Mouse (Mus musculus) adrenal gland, adult 2 months (tissue): ENCODE data around the gene Pgm1. TPM values are rescaled to one million over a fixed set of nuclear protein-coding genes. Genes with fewer than 3 reads are reported as not detected.
A peak's percentile ranks its signal among the peaks of the same experiment; 100 is the strongest.

Experiments
- DNase-seq: peaks from one replicate; pipeline ENCODE4 v3.0.0; 2021
- long read RNA-seq: library from polyadenylated mRNA; stranded (forward); transcript quantifications from one replicate; pipeline ENCODE4 v2.0.0, GENCODE M21; 2021
- polyA plus RNA-seq: library from polyadenylated mRNA; depleted of rRNA; stranded (reverse); fragments of >200 nt; gene quantifications from 2 replicates; pipeline ENCODE4 v1.2.3, GENCODE M21; 2012; rRNA removed
- total RNA-seq, 2 experiments: library from RNA; stranded (reverse); gene quantifications; 2 replicates each; pipeline ENCODE4 v1.2.3; 2021

The Pgm1 gene
- total RNA-seq, result 100 to 1,000 TPM in 1 of 2 experiments, 10 to 100 TPM in 1; 94.2 to 103 TPM
- polyA plus RNA-seq, result 52.7 and 56.6 TPM in 2 replicates
- long read RNA-seq, transcript Pgm1-201 (11 exons, 2,371 nt), result major isoform, 95 of 123 reads
- long read RNA-seq, partial matches to known transcripts, result 17 of 123 reads
- long read RNA-seq, other reads (novel, unspliced or antisense), result 11 of 123 reads

DNA sequence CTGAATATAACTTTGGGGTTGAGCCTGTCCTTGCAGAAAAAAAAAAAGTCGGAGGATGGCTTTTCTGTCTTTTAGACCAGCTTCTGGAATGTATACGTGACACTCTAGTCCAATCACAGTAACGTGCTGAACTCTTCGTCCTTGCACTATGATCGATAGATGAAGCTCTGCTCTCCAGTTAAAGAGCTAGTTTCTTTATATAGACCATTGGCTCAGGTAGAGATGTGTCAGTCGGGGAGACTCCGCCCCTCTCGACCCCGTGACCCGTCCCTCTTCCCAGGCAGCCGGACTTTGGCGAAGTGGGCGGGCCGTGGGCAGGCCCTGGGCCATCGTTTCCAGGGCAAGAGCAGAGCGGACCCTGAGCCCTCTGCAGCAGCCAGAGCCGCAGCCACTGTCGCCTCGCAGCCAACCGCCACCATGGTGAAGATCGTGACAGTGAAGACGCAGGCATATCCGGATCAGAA, at the start of gene Pgm1:
TSS of gene Pgm1 (plus strand) at position 266 of the 464 bp plus-strand sequence.
- DNase-seq, result peak; percentile 95

DNA sequence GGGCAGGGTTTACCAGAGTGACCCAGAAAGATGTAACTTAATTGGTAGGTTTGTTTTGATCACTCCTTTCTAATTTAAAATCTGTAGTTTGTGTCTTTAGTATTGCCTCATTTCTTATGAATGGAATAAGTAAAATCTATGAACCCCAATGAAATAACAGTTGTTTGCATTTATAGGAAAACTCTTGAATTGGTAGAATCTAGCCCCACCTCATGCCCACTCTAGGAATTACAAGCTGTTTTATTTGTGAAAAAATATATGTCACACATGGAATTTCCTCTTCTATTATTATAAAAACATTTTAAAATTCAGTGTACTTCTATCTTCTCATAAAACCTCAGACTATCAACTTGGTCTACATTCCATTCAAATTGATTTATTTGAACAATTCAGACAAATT, 47.3 kb upstream of the Pgm1 start:
- no peak for DNase-seq

DNA sequence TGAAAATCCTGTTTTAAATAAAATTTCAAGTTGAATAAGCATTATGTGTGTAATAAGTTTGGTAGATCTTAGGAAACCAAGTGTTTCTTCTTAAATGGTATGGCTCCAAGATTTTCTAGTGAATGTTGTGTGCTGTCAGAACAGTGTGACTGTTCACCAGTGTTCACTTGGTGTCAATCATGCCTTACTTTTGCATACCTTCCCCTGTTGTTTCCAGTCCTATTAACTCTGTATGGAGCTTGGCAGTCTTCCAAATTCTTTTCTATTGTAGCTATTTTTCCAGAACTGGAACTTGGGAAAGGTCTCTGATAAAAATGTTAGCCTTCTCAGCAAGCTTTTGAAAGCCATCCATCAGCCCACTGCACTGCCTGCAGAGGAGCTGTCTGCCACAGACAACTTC, 46.8 kb upstream of the Pgm1 start:
- DNase-seq, result no peak

DNA sequence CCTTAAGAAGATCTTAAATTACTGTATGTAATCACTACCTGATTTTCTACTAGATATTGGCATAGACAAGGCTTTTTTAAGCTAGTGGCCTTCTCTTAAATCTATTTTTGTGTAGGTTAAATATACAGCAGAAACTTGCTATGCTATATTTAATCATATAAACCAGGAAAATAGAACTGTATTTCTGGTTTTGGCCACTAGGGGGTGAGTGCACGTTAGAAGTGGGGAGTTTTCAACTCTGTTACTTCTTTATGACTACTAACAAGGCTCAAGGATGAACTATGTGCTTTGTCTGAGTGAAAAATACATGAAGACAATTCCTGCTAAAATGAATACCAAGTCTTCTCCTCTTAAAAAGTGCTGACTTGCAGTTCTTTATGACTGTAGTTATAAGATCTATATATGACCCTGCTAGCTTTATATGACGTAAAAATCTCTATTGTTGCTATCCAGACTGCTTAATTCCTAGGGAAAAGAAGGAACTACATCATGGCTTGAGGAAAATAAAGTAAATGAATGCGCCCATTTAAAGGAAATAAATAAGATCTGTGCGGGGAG, 15.2 kb upstream of the Pgm1 start:
- DNase-seq, result no peak

DNA sequence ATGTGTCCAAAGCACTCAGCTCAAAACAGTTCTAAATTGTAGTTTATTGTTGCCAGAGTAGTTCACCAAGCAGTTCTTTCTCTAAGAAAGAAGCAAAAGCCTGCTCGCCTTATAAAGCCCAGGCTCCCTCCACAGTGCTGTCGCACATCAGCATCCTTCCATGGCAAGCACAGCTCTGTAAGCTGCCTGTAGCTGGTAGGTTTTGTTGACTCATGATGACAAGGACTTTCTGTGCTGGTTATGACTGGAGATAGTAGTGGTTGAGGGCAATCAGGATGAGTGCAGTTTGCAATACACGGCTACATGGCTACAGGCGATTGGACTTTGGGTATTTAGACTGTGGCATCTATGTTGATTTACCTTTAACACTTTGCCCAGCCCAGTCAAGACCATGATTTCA, 2.8 kb upstream of the Pgm1 start:
- DNase-seq, result no peak

DNA sequence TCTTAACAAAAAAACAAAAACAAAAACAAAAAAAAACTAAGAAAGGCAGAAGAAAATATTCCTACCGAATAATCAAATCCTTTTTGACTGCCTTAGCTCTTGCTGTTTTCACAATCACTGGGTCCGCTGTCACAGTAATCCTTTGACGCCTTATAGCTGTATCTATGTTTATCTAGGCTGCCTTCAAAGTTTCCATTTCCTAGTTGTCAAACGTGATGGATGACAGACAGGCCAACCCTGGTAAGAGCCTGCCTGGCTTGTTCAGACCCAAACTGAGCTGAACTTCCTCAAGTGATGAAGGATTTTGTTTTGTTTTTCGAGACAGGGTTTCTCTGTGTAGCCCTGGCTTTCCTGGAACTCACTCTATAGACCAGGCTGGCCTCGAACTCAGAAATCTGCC, 693 bp upstream of the Pgm1 start:
- DNase-seq, result no peak

DNA sequence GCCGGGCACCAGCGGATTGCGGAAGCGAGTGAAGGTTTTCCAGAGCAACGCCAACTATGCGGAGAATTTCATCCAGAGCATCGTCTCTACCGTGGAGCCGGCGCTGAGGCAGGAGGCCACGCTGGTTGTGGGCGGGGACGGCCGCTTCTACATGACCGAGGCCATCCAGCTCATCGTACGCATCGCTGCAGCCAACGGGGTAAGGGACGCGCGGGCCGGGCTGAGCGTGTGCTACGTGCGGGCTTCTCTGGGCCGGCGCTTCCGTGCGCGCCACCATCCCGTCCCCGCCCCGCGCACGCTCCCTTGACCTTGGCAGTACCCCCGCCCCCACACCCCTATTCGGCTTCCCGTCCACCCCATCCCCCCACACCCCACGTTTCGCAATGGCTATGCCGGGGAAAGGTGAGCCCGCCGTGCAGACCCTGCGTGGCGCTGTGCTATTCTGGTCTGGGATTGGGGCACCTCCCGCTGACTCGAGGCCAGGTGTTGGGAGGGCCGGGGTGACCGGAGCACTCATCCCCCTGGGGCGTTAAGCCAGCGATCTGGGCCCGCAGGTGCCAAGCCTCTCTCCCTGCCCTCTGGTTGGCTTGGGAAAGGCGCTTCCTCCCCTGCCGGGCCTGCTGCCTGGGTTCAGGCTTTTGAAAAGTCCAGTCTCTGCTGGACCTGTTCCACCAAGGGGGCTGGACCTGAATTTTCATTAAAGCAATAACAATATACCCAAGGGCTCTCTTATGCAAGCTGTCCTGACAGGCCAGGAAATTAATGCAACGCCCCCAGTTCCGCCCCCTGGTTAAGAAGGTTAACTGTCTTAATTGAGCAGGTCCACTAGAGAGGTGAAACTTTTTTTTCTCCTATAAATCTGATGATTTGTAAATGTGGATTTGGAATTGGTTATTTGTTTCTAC, 651 bp downstream of the Pgm1 start, which contains the start of gene Itgb3bp:
TSS of gene Itgb3bp (minus strand) at position 201 of the 905 bp plus-strand sequence.
- peak; percentile 91 for DNase-seq

DNA sequence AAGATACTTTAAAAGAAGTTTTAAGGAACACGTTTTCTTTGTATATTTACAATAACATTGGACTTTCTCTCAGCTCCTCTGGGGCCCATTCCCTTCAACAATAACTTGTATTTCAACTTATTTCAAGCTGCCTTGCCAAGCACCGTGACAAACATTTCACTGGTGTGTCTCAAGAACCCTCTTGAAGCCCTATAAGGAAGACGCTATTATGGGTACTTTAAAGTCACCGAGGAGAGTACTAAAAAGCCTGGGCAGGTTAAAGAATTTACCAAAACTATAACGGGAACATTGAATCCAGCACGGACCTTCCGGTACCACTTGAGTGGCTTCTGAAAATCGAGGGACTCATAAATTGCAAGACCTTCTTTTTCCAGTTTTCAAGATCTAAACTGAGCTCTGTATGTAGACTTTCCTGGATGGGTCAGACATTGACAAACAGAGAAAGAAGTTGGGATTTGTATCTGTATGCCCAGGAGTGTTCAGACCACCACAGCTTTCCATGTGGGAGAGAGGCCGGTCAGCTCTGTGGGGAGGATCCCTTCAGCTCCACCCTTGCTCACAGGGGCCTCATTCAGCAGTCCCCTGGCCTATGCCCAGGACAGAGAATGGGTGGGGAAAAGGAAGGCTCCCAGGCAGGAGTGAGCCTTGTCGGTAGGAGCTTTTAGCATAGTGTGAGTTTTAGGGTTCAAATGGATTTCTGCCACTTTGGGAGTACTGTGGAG, 1.5 kb downstream of the Pgm1 start:
- no peak for DNase-seq

DNA sequence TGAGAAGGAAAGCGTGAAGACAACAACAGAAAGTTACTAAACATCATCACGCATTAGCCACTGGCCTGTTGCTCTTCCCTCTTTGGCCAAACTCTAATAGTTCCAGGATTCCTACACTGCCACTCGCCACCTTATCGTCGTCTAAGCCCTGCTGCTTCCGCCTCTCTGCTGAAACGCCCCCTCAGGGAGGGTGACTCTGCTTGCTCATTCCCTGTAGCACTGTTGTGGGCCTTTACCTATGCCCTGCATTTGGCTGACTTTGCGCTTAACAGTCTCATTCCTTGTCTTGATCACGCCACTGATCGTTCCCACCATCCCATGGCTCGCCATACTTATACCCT, 2.0 kb downstream of the Pgm1 start:
- no peak for DNase-seq

DNA sequence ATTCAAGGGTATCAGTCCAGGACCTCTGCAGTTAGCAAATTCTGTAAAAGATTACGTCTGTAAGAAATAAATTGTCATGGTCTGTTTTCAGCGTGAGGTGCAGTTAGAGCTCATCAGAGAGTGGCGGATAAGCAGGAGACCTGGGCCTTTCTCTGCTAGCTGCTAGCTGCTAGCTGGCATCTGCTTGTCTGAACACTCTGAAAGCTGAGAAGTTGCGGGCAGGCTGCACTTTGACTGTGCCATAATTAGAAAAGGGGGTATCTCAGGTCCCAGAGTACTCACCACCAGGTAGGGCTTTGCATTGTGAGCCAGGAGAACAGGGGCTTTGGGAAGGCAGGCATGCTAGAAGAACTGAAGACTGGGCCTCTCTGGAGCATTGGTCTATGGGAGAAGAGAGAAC, 2.6 kb downstream of the Pgm1 start:
- DNase-seq, result no peak

DNA sequence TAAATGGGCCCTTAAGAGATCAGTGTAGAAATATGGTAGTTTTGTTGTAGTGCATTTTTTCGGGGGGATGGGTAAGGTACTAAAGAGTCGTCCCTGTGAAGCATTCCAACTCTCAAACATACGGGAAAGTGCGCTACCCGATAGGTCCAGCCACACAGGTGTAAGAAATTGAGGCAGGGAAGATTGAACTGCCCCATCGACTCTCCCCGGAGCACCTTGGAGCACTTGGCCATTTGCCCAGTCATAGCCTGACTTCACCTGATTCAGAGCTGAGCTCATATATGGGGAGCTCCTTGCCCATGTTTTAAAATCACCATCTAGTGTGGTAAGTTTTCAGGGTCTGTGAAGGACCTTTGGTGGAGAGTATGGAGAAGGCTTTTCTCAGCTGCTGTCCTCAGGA, 5.6 kb downstream of the Pgm1 start:
- DNase-seq, result no peak

DNA sequence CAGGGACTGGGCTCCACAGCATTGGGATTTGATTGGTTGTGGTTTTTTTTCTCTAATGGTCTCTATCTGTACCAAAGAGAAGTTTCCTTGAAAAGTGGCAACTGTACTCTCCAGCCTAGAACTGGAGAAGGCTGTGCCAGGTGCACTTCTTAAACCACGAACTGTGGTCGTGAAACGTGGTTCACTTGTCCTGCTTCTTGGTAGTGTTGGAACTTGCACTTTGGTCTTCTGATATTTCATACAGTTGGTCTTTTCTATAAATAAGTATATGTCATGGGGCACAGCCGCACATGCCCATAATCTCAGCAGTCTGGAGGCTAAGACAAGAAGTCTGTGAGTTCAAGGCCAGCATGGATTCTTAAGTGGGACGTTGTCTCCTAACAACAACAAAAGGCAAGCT, 7.1 kb downstream of the Pgm1 start:
- DNase-seq, result no peak

DNA sequence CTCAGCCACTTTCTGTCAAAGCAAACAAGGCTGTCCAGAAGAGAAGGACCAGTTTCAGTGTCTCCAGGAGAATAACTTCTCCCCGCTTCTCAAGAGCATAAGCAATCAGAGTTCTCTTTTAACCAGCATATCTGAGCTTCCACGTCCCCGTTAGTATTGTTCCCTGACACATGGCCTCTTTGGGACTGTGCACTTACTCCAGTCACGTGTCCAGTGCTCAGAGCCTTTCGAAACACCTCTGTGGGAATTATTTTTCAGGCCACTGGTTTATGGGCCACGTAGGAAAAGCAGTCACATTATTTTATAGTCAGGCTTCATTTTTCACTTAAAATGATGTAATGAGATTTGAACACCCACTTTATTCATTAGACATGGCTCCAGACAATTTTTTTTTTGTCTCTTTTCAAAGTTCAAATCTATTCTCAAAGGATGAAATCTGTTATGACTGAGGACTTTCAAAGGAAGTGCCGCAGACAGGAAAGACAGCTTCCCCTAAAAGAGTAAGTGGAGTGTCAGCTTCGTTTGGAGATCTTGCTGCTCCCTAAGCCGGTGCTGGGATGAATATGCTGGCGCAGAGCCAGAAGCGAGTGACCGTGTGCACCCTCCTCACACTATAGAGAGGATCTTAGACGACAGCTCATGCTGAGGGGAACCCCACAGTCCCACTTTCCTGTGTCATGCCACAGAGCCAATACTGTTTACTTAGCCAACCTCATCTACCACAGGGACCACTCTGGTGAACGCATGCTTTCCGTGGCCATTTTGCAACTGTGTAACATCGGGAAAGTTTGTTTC, 10.7 kb downstream of the Pgm1 start:
- DNase-seq, result no peak

DNA sequence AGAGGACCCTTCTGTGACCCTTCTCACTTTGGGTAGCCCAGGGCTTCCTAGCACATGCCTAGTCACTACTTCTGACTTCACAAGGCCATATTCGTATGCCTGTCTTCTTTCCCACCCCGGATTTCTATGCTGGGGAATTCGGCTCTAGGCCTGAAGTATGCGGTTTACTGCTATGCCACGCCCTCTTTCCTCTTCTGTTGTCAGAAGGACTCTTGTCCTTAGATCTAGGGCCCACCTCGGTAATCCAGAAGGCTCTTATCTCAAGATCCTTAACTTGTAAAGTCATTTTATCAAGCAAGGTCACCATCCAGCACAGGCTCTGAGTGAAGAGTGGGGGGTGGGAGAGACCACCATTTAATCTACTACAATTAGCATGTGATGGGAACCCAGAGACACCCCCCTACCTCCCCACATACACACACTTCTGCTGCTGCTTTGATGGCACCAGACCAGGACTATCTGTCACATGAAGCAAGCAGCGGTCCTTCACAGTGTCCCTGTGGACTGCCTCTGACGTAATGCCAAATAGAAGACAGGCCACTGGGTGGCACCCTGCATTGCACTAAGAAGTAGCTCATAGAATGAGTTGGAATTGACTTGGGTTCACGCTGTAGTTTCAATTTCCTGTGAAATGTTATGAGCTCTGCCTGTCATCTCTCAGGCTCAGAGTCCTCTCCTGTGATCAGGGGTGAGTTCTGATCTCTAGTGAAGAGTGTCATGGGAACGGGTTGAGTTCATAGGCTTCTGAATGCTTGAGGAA, 12.6 kb downstream of the Pgm1 start:
- peak; percentile 83 for DNase-seq

DNA sequence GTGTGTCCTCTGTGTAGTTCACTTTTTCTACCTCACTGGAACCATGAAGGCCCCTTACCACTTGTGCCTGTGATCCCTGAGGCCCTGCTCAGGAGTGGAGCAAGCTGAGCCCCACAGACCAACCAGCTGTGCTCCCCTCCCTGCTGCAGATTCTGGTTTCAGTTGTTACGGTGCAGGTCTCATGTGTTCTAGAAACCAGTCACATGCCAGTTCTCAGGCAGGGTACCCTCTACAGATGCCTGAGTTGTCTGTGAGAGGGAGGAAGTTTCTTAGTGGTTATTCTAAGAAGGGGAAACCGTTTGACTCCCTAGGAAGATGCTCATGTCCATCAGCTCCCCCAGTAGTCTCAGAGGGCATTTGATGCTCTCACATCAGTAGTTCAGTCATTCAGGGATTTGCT, 15.4 kb downstream of the Pgm1 start:
- DNase-seq, result no peak

DNA sequence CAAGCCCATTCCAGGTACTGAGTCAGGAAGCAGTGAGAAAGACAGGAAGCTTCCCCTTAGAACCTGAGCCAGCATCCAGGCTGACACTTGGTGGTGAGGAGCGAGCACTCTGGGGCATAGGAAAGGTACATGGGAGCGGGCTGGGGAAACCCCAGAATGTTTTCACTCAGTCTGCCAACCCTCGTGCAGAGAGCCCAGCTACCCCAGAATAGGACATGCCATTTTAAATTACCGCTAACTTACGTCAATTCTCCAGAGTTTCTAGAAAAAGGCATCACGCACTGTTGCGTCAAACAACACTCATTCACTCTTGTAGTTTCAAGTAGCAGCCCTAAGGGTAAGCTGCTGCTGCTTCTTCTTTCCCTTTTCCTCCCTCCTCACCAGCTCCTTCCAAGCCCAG, 15.8 kb downstream of the Pgm1 start:
- no peak for DNase-seq

DNA sequence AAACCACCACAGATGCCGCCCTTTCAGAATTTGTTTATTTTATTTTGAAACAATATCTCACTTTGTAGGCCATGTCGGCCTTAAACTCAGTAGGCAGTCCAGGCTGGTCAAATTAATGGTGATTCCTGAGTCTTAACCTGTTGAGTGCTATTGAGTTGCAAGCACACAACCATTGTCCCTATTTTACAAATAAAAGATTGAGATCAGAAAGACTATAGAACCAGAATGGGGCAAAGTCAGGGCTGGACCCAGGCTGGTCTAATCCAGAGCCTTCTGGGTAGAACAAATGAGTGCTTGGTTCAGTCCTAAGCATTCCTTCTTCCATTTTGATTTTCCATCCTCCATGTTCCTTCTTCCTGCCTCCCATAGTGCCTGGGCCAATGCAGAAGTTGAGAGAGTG, 17.3 kb downstream of the Pgm1 start:
- DNase-seq, result no peak

DNA sequence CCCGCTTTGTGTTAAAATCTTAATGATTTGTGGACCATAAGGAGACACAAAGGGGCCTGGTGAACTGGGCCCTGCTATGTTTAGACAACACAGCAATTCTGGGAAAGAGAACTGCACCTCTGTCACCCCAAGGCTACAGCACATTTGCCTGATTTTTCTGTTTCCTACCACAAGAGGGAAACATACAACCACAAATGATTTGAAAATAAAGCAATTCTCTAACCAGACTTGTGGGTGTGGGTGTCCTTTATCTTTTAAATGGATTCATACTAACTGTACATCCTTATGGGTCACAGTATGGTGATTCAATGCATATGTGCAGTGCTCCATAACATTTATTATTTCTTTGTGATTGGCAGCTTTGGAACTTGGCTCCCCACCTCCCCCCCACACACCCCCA, 18.0 kb downstream of the Pgm1 start:
- DNase-seq, result no peak

DNA sequence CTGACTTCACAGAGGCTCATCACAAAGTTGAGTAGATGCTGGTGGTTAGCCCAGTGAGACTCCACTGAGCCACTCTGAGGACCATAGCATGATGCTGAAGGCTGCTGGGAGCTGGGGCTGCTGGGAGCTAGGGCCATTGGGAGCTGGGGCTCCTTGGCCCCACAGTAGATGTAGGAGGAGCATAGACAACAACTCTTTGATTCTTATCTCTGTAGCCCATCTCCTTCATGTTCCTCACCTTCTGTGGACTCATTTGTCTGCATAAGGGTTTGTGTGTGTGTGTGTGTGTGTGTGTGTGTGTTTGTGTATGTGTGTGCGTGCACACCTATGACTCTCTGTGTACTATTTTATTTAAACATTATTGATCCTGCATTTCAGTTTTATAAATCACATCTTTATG, 18.7 kb downstream of the Pgm1 start:
- DNase-seq, result no peak

DNA sequence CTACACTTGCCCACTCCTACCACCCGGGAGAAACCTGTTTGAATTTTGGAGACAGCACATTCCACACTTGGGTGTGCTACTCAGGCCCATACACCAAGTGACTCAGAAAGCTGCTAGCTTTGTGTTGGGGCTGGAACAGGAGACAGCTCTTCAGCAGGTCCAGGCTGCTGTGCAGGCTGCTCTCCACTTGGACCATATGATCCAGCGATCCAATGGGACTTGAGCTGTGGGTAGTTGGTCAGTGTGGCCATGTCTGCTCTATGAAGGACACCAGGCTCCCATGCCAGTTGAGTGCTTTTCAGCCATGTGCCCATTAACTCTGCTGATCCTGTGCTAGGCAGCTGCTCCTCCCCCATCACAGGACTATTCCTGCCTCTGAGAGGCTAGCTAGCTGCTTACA, 24.7 kb downstream of the Pgm1 start:
- no peak for DNase-seq

DNA sequence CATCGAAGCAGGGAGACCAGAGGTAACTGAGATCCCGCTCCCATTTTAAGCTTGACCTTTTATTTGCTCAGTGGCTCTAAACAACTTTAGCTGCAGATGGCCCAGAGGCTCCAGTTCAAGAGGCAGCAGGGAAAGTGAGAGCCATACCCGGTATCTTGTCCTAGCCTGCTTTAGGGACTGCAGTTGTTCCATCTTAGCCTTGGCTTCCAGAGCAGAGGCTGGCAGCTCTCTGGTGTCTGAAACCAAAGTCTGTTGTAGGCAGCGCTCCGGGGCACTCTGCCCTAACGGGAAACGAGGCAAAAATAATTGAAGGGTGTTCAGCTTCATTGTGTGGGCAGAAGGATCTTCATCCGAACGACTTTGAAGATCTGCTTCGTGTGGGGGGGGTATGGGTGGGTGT, 26.2 kb downstream of the Pgm1 start:
- DNase-seq, result no peak
